Mouse (Mus musculus): Measurements from ENCODE around the gene Magi1. TPM values are rescaled to one million over a fixed set of nuclear protein-coding genes. Genes with fewer than 3 reads are reported as not detected.
"Not testable (repeated sequence)": the region's sequence is repeated elsewhere in the genome, so short reads cannot be mapped to it uniquely, and the experiment has no call there.

Gene Magi1
- total RNA-seq, 2 experiments from 2014 or later: not detected

- no peak for ATAC-seq (replicated peaks; ENCODE audit: low FRiP score, poor library complexity, severe bottlenecking)
Measured at GRCm38 (mm10) chr6:93724749-93725148, 559.0 kb downstream of the Magi1 start.

- no peak for ATAC-seq (replicated peaks; ENCODE audit: low FRiP score, poor library complexity, severe bottlenecking)
Measured at GRCm38 (mm10) chr6:93723226-93723625, 560.5 kb downstream of the Magi1 start.

GRCm38 (mm10) chr6:93719532-93719931 is 564.2 kb downstream of the Magi1 start:
- no peak for ATAC-seq (replicated peaks; ENCODE audit: low FRiP score, poor library complexity, severe bottlenecking)

GRCm38 (mm10) chr6:93718385-93718784 is 565.3 kb downstream of the Magi1 start:
- no peak for ATAC-seq (replicated peaks; ENCODE audit: low FRiP score, poor library complexity, severe bottlenecking)

- ATAC-seq (replicated peaks; ENCODE audit: low FRiP score, poor library complexity, severe bottlenecking): no peak
Measured at GRCm38 (mm10) chr6:93717826-93718375, 565.8 kb downstream of the Magi1 start.

- ATAC-seq (replicated peaks; ENCODE audit: low FRiP score, poor library complexity, severe bottlenecking): no peak
Measured at GRCm38 (mm10) chr6:93716686-93717625, 566.8 kb downstream of the Magi1 start.

GRCm38 (mm10) chr6:93715181-93716180 is 568.2 kb downstream of the Magi1 start:
- ATAC-seq (replicated peaks; ENCODE audit: low FRiP score, poor library complexity, severe bottlenecking): no peak

- no peak for ATAC-seq (replicated peaks; ENCODE audit: low FRiP score, poor library complexity, severe bottlenecking)
Measured at GRCm38 (mm10) chr6:93704350-93704749, 579.4 kb downstream of the Magi1 start.

- ATAC-seq (replicated peaks; ENCODE audit: low FRiP score, poor library complexity, severe bottlenecking): no peak
Measured at GRCm38 (mm10) chr6:93699436-93699835, 584.3 kb downstream of the Magi1 start.

- ATAC-seq (replicated peaks; ENCODE audit: low FRiP score, poor library complexity, severe bottlenecking): no peak
Measured at GRCm38 (mm10) chr6:93697956-93698355, 585.8 kb downstream of the Magi1 start.

GRCm38 (mm10) chr6:93678766-93679165 is 605.0 kb downstream of the Magi1 start:
- ATAC-seq (replicated peaks; ENCODE audit: low FRiP score, poor library complexity, severe bottlenecking): no peak

GRCm38 (mm10) chr6:93666731-93667130 is 617.0 kb downstream of the Magi1 start:
- ATAC-seq (replicated peaks; ENCODE audit: low FRiP score, poor library complexity, severe bottlenecking): no peak

GRCm38 (mm10) chr6:93665056-93665805 is 618.5 kb downstream of the Magi1 start:
- ATAC-seq (replicated peaks; ENCODE audit: low FRiP score, poor library complexity, severe bottlenecking): no peak

GRCm38 (mm10) chr6:93661139-93661538 is 622.6 kb downstream of the Magi1 start:
- no peak for ATAC-seq (replicated peaks; ENCODE audit: low FRiP score, poor library complexity, severe bottlenecking)

- no peak for ATAC-seq (replicated peaks; ENCODE audit: low FRiP score, poor library complexity, severe bottlenecking)
Measured at GRCm38 (mm10) chr6:93659534-93659933, 624.2 kb downstream of the Magi1 start.

GRCm38 (mm10) chr6:93657187-93657974 is 626.3 kb downstream of the Magi1 start:
- ATAC-seq (replicated peaks; ENCODE audit: low FRiP score, poor library complexity, severe bottlenecking): no peak

- no peak for ATAC-seq (replicated peaks; ENCODE audit: low FRiP score, poor library complexity, severe bottlenecking)
Measured at GRCm38 (mm10) chr6:93648581-93649230, 635.0 kb downstream of the Magi1 start.

- not testable (repeated sequence) for ATAC-seq (replicated peaks; ENCODE audit: low FRiP score, poor library complexity, severe bottlenecking)
Measured at GRCm38 (mm10) chr6:93629735-93630291, 653.9 kb downstream of the Magi1 start.

Measured in erythroblast, adult 5-6 weeks (primary cell).